Mouse (Mus musculus): Measurements from ENCODE around the gene Cdk2ap1. TPM values are rescaled to one million over a fixed set of nuclear protein-coding genes. Genes with fewer than 3 reads are reported as not detected.

The Cdk2ap1 gene
- total and polyA plus RNA-seq, 2 experiments from 2014 or later: 65.0 to 164 TPM

DNA sequence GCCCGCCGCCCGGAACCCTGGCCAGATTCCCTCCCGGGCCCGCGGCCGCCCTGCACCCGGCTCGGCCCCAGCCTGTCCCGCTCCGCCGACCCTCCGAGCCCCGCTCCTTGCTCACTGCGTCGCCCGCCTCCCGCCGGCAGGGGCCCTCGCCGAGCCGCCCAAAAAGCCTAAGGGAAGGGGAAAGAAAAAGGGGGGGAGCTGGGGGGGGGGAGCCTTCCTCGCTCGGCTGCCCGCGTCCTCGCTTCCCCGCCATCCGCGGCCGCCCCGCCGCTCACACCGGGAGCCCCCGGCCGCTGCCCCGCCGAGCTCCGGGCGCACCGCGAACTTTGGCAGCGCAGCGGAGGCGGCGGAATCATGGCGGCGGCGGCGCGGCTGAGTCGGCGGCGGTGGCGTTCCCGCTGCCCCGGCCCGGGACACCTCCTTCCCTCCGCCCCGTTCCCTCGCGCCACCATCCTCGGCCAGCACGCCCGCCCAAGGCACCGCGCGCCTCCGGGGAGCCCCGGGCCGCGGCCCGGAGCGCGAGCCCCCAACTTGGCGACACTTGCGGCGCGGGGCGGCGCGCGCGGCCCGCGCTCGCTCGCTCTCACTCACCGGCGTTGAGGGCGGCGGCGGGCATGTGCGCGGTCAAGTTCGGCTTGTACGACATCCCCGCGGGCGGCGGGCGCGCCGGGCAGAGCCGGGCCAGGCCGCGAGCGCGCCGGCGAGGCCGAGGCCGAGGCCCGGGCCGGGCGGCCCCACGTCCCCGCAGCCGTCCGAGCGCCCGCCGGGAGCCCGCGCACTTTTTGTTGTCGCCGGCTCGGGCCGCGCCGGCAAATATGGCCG, 8.9 kb downstream of the Cdk2ap1 start:
- H3K9me3 ChIP-seq (ENCODE audit: low read length): no peaks in the 10 kb centered on the region
- WGBS: under 1% methylated on average over 36 of the region's 132 CpGs
- H3K36me3 ChIP-seq (ENCODE audit: insufficient read depth, low read length): 0 out of 2 replicates have a peak, but pooled peaks cover 4% of the 10 kb centered on the region
- H3K4me3 ChIP-seq (ENCODE audit: low read depth, low read length): peak overlapping the region; percentile 86
- H3K27ac ChIP-seq (ENCODE audit: low read depth, low read length): peak overlapping the region; percentile 94
- peaks cover 11% of the 10 kb centered on the region for H3K4me1 ChIP-seq (ENCODE audit: insufficient read depth, low read length)
- peak; percentile 56 for DNase-seq (ENCODE audit: low spot score)
- no peak for ATAC-seq (ENCODE audit: low FRiP score)
- H3K27me3 ChIP-seq (ENCODE audit: insufficient read depth, low read length): no peaks in the 10 kb centered on the region
- H3K4me2 ChIP-seq (ENCODE audit: low read depth, low read length, poor library complexity, severe bottlenecking): peak overlapping the region; percentile 89
- TF ChIP-seq CTCF (IDR thresholded peaks at IDR 0.05): peak; percentile 59
- H3K9ac ChIP-seq (replicated peaks; ENCODE audit: low read length, poor library complexity, severe bottlenecking): peak overlapping the region; percentile 79

DNA sequence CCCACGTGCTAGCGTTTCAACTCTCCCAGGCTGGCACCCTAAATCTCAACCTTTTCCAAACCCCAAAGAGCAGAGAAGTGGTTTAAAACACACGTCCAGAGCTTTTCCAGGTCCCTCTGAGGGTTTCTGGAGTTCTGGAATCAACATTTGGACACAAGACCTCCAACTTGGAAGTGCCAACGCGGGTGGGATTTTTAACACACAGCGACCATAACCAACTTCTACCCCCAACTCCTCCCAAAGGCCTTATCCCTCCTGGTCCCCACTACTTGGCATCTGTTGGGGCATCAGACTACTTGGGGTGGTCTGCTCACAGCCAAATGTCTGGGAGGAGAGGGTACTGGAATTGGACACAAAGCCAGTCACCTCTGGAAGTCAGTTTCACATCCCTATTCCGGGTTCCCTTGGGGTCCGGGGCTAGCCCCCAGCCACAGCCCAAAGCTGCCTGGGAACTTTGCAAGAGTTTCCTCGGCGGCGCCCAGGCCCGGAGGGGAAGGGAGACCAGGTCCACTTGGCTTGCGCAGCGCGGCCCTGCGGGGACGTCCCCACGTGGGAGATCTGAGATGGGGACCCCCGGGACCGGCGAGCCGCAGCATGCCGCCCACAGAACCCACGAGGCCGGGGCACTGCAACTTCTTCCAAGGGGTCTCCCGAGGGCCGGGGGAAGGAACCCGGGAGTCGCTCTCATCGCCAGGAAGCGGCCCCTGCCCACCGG, 9.7 kb downstream of the Cdk2ap1 start:
- Histone ChIP-seq H3K36me3 (ENCODE audit: insufficient read depth, low read length) (peaks cover 11% of the 10 kb centered on the region; the same call in 1 of the 2 replicates), H3K4me3 (ENCODE audit: low read depth, low read length) (peak overlapping the region; percentile 86), H3K27ac (ENCODE audit: low read depth, low read length) (peak overlapping the region; percentile 94), H3K9ac (replicated peaks; ENCODE audit: low read length, poor library complexity, severe bottlenecking) (peak overlapping the region; percentile 79), H3K9me3 (ENCODE audit: low read length) (no peaks in the 10 kb centered on the region), H3K27me3 (ENCODE audit: insufficient read depth, low read length) (no peaks in the 10 kb centered on the region), H3K4me1 (ENCODE audit: insufficient read depth, low read length) (peaks cover 11% of the 10 kb centered on the region), H3K4me2 (ENCODE audit: low read depth, low read length, poor library complexity, severe bottlenecking) (peak overlapping the region; percentile 89)
- no peak for TF ChIP-seq CTCF (IDR thresholded peaks at IDR 0.05)
- DNase-seq (ENCODE audit: low spot score): peak; percentile 35
- under 1% methylated on average over 19 of the region's 32 CpGs for WGBS
- no peak for ATAC-seq (ENCODE audit: low FRiP score)

DNA sequence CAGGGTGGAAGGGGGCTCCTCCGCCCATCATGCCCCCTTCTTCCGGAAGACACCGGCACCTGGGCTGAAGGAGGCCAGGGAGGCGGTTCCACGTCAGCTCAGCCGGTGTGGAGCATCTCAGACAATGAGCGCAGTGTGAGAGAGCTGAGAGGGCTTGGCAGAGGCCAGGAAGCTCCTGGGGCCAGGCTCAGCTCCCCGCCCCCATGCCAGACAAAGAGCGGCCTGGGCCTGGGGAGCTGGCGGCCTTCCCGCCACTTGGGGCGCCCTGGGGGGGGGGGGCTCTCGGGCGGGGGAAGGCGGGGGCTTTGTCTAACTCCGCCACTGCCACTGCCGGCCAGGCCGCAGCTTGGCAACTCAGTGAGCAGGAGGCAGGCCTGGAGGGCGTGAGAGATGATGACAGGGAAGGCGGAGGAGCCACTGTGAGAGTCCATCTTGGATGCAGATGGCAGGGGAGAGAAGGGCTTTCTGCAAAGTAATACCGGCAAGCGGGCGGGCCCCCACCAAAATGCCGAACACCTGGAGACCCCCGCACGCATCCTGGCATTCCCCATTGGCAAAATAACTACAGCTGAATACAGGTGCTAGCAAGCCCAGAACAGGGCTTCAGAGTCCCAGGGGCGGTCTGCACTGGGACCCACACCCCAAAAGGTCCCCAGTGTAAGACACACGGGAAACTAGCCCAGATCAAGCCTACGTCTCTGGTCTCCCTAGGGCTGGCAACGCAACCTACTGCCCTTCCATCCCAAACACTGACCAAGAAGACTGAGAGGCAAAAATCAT, 10.6 kb downstream of the Cdk2ap1 start:
- Histone ChIP-seq H3K9me3 (ENCODE audit: low read length) (no peaks in the 10 kb centered on the region), H3K36me3 (ENCODE audit: insufficient read depth, low read length) (peaks cover 14% of the 10 kb centered on the region; the same call in 1 of the 2 replicates), H3K4me2 (ENCODE audit: low read depth, low read length, poor library complexity, severe bottlenecking) (peak overlapping the region; percentile 89), H3K27me3 (ENCODE audit: insufficient read depth, low read length) (no peaks in the 10 kb centered on the region), H3K27ac (ENCODE audit: low read depth, low read length) (peak overlapping the region; percentile 94), H3K4me3 (ENCODE audit: low read depth, low read length) (peak overlapping the region; percentile 86), H3K4me1 (ENCODE audit: insufficient read depth, low read length) (peaks cover 11% of the 10 kb centered on the region), H3K9ac (replicated peaks; ENCODE audit: low read length, poor library complexity, severe bottlenecking) (peak overlapping the region; percentile 79)
- ATAC-seq (ENCODE audit: low FRiP score) (peak; percentile 89), DNase-seq (ENCODE audit: low spot score) (peak; percentile 95)
- peak; percentile 44 for TF ChIP-seq CTCF (IDR thresholded peaks at IDR 0.05)
- WGBS: 0% methylated on average over 23 of the region's 30 CpGs

DNA sequence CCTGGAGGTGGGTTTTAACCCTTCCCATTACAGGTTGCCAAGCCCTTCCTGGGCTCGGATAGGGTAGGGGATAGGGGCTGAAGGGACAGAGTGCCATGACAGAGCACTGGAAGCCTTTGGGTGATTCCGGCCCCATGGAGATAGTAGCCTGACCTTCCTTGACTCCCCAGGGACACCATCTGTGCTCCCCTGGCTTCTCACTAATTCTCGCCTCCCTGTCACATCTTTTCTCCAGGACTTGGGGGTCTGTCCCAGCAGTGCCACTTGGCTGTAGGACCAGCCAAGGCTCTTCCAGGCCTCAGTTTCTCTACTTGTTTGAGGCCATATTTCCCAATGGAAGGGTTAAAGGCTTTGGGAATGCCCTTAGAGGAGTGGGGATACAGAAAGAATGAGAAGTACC, 11.3 kb downstream of the Cdk2ap1 start:
- Histone ChIP-seq H3K4me2 (ENCODE audit: low read depth, low read length, poor library complexity, severe bottlenecking) (peak overlapping the region; percentile 89), H3K9me3 (ENCODE audit: low read length) (no peaks in the 10 kb centered on the region), H3K4me1 (ENCODE audit: insufficient read depth, low read length) (peaks cover 11% of the 10 kb centered on the region), H3K27ac (ENCODE audit: low read depth, low read length) (peak overlapping the region; percentile 94), H3K4me3 (ENCODE audit: low read depth, low read length) (peak overlapping the region; percentile 86), H3K9ac (replicated peaks; ENCODE audit: low read length, poor library complexity, severe bottlenecking) (peak overlapping the region; percentile 79), H3K27me3 (ENCODE audit: insufficient read depth, low read length) (no peaks in the 10 kb centered on the region), H3K36me3 (ENCODE audit: insufficient read depth, low read length) (peaks cover 15% of the 10 kb centered on the region; the same call in 1 of the 2 replicates)
- TF ChIP-seq CTCF (IDR thresholded peaks at IDR 0.05): no peak
- DNase-seq (ENCODE audit: low spot score) (peak; percentile 14), ATAC-seq (ENCODE audit: low FRiP score) (no peak; the same call in 1 of the 2 replicates)
- WGBS: 33% methylated on average over 3 of the region's 3 CpGs

DNA sequence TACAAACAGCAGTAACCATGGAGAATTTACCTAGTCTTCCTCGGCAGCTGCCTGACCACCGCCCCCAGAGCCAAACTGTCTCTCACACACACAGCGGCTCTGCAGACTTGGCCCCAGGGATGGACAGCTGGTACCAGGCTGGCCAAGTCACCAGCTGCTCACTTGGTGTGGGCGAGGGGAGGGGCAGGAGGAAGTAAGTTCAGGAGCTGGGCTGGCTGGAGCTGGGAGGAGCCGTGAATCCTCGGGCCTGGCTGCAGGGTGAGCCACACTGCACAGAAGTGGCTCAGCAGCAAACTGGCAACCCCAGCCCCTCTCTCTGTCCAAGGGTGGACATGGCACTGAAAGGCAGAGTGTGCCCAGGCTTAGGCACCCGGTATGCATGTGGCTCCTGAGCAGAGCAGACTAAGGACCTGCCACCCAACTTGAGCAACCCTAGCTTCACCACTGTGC, 11.7 kb downstream of the Cdk2ap1 start:
- peak overlapping the region; percentile 86; the same call in 1 of the 2 replicates for H3K4me3 ChIP-seq (ENCODE audit: low read depth, low read length)
- 11% methylated on average over 7 of the region's 7 CpGs for WGBS
- H3K4me1 ChIP-seq (ENCODE audit: insufficient read depth, low read length): peaks cover 11% of the 10 kb centered on the region
- H3K36me3 ChIP-seq (ENCODE audit: insufficient read depth, low read length): peaks cover 17% of the 10 kb centered on the region; the same call in 1 of the 2 replicates
- H3K9ac ChIP-seq (replicated peaks; ENCODE audit: low read length, poor library complexity, severe bottlenecking): peak overlapping the region; percentile 79
- no peak for TF ChIP-seq CTCF (IDR thresholded peaks at IDR 0.05)
- ATAC-seq (ENCODE audit: low FRiP score) (peak; percentile 73), DNase-seq (ENCODE audit: low spot score) (peak; percentile 96)
- H3K27ac ChIP-seq (ENCODE audit: low read depth, low read length): peak overlapping the region; percentile 94
- peak overlapping the region; percentile 89 for H3K4me2 ChIP-seq (ENCODE audit: low read depth, low read length, poor library complexity, severe bottlenecking)
- no peaks in the 10 kb centered on the region for H3K27me3 ChIP-seq (ENCODE audit: insufficient read depth, low read length)
- H3K9me3 ChIP-seq (ENCODE audit: low read length): no peaks in the 10 kb centered on the region
